Mouse (Mus musculus) retina, adult 2 months (tissue): ENCODE measurements around the gene 1700001C19Rik.
A peak's percentile ranks its signal among the peaks of the same experiment; 100 is the strongest.

ENCODE experiments used
- DNase-seq: peaks from one replicate; pipeline ENCODE4 v3.0.0-alpha.2; 2012; ENCODE audit warnings: low read depth, low spot score

The 1700001C19Rik gene

DNA sequence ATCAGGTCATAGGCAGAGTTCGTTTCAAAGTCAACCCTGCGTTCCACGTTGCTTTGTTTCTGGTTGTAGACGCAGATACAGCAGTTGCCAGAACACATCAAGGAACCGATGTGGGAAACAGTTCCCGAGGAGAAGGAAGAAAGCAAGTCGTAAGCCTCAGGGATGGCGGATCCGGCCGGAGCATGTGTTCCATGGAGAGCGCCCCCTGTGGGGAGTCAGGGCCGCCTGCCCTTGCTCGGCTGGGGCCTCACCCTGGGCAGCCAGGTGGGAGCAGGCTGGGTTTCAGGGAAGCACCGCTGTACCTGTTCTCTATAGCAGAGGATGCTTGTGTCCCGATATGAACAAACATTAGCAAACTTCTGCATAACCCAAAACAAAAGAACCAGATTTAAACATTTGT is 59.0 kb downstream of the 1700001C19Rik start:
- no peak for DNase-seq

DNA sequence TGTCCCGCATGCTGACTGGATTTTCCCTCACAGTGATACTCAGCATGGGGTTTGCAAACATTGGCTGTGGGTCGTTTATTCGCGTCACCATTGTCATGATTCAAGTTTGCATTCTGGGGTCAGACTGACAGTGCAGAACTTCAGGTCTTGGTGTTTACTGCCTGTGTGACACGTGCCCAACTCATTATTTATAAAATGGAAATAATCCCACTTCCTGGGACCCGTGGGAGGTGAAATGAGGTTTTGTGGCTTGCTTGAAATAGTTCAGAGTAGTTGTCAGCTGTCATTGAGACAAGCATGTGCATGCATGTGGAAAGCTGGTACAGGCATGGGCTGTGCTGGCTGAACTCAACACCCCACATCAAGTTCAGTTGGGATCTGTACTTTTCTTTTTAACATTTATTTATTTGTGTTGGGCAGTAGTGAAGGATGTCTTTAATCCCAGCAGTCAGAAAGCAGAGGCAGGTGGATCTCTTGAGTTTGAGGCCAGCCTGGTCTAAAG is 60.3 kb downstream of the 1700001C19Rik start:
- DNase-seq = no peak

DNA sequence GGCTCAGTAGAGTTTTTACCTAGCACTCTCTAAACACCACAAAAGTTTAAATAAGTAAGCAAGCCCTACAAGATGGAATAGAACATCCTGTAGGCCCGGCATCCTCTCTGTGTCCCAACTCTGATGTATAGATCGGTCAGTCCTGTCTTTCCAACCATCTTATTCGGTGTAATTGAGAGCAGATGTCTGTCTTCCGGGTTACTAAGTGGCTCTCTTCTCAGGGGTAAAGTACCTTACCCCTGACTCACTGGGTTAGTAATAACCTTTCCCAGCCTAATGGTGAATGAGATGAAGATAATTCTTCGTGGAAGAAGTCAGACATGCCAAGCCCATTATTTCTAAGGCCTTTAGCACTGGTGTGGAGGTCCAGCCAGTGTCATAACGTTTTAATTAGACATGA is 63.2 kb downstream of the 1700001C19Rik start:
- DNase-seq = no peak

DNA sequence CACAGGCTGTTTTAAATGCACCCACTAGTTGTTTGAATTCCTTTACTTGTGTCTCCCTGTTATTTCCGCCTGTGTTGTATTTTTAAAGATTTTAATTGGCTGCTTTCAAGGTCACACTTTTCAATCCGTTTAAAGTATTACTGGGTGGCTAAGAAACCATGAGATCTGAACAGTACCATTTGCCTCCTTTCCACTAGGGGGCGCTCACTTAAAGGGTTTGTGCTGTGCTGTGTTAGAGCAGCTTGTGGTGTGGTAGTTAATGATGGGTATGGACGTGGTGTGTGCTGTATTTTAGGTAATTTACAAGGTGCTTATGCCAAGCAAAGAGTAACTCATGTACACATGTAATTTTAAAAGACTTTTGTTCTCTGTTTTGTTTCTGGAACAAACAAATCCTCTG is 65.7 kb downstream of the 1700001C19Rik start:
- DNase-seq = peak; percentile 91

DNA sequence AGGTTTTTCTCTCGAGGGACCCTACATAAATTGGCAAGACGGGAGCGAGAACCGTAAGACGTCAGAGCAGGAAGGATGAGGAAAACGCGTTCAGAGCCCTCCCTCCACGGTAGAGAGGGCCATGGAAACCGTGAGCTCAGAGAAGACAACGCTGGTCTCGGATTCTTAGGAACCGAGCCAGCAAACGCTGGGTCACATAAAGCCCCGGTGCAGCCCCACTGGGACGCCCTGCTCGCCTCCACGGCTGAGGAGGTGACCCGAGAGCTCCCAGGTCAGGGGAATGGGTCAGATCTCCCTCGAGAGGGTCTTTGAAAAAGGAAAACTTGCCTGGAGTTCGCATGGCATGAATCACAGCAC is 68.1 kb downstream of the 1700001C19Rik start:
- no peak for DNase-seq

DNA sequence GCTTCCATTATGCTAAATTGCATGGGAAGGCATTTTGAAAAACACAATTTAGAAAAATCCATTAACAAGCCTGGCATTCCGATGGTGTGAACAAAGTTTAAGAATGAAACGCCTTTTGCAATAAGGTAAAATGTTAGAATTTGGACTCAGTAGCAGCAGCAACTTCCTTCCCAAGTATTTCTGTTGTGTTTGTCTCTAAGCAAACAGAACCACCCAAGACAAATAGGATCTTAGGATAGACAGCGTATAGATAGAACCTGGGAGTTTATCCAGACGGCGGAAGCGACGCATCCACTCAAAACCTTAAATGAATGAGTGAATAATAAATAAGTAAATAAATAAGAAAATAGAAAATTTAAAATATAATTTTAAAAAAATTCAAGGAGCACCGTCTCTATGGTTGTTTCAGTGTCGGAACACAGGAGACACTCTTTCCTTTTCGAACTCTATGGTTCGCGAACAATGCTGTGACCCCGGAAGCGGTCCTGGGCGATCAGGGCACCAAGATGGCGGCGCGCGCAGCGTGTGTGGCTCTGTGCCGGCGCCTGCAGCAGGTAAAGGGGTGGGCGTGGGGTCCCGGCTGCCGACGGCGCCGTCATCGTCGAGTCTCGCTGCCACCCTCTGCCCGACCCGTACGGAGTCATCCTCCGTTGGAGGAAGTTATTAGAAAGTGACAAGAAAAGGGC is 68.6 kb downstream of the 1700001C19Rik start, which contains the start of gene Mrps10:
Gene Mrps10, plus strand, starts transcription at position 487 of the 686 bp plus-strand sequence.
- peak; percentile 83 for DNase-seq
